Mouse (Mus musculus): ENCODE measurements around the gene Abhd14b. TPM values are rescaled to one million over a fixed set of nuclear protein-coding genes. Genes with fewer than 3 reads are reported as not detected.

The Abhd14b gene
- polyA plus RNA-seq, 1 experiment from 2014 or later = 9.4 TPM

DNA sequence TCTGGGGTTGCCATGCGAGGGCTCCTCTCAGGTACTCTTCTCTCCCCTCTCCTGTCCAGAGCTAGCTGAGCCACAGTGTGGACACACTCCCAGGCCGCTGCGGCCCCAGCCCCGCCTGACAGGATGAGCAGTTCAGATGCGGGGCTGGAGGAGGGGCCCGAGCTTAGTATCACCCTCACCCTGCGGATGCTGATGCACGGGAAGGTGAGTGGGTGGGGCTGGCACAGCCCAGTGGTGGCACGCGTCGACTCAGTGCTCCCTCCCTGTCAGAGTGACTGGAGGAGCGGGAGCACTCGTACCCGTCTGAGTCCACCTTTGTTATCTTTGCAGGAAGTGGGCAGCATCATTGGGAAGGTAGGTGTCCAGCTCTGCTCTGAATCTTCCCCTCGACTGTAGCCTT, 12.7 kb downstream of the Abhd14b start:
- no peak for DNase-seq (ENCODE audit: low spot score)

DNA sequence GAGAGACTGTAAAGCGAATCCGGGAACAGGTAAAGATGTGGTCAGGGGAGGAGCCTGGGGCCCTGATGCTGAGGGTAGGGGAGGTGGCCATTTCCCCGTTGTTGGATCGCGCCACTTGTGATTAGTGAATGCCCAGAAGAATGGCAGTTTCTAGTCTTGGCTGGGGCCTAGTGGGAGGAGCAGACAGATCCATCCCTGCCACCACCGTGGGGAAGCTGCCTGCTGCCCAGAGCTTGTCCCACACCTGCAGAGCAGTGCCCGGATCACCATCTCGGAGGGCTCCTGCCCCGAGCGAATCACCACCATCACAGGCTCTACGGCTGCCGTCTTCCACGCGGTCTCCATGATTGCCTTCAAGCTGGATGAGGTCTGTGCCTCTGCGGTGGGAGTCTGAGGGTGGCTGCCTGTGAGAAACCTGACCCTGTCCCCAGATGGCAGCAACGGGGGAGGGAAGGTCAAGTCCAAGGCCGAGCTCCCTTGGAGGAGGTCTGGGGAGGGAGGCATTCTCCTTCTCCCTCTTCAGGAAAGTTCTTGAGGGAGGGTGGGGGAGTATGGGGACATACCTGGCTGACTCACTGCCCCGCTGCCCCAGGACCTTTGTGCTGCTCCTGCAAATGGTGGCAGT, 13.3 kb downstream of the Abhd14b start:
- DNase-seq (ENCODE audit: low spot score) = no peak

DNA sequence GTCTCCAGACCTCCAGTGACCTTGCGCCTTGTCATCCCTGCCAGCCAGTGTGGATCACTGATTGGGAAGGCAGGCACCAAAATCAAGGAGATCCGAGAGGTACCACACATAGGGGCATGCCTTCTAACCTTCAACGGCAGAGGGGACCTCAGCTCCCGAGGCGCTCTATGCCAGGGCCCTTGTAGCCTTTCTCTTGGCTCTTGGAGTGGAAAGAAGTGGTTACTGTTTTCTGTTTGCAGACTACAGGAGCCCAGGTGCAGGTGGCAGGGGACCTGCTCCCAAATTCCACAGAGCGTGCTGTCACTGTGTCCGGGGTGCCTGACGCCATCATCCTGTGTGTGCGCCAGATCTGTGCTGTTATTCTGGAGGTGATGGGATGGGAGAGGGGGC, 13.8 kb downstream of the Abhd14b start:
- no peak for DNase-seq (ENCODE audit: low spot score)

DNA sequence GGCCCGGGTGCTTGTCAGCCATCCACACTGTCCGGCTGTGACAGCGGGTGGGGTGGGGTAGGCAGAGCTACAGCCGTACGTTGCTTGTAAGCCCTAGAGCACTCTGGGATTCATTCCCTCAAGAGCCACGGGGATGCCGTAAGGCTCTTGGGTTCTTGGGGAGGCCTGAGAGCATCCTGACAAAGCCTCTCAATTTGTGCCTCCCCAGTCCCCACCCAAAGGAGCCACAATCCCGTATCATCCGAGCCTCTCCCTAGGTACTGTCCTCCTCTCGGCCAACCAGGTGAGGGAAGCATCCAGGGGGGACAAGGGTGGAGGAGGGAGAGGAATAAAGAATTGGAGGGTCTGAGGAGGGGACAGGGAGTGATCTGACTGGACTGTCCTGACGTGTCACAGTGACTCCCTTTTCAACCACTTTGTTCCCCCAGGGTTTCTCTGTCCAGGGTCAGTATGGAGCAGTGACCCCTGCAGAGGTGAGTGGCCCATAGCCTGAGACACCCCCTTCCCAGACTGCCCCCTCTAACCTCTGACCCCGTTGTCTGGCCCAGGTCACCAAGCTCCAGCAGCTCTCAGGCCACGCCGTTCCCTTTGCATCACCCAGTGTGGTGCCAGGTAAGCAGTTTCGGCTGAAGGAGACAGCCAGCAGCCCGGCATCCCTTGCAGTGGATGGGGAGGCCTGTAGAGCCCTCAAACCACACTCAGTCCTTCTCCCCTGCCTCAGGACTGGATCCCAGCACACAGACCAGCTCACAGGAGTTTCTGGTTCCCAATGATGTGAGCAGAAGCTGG, 14.6 kb downstream of the Abhd14b start:
- DNase-seq (ENCODE audit: low spot score) = no peak

DNA sequence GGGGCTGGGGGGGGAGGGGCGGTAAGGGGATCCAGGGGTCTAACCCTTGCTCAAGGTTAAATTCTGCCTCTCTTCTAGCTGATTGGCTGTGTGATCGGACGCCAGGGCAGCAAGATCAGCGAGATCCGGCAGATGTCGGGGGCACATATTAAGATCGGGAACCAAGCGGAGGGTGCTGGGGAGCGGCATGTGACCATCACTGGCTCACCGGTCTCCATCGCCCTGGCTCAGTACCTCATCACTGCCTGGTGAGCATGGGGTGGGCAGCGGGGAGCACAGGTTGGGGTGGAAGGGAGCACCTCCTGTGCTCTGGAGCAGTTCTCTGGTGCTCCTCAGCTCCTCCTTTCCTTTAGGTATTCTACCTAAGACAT, 15.2 kb downstream of the Abhd14b start:
- DNase-seq (ENCODE audit: low spot score) = no peak

DNA sequence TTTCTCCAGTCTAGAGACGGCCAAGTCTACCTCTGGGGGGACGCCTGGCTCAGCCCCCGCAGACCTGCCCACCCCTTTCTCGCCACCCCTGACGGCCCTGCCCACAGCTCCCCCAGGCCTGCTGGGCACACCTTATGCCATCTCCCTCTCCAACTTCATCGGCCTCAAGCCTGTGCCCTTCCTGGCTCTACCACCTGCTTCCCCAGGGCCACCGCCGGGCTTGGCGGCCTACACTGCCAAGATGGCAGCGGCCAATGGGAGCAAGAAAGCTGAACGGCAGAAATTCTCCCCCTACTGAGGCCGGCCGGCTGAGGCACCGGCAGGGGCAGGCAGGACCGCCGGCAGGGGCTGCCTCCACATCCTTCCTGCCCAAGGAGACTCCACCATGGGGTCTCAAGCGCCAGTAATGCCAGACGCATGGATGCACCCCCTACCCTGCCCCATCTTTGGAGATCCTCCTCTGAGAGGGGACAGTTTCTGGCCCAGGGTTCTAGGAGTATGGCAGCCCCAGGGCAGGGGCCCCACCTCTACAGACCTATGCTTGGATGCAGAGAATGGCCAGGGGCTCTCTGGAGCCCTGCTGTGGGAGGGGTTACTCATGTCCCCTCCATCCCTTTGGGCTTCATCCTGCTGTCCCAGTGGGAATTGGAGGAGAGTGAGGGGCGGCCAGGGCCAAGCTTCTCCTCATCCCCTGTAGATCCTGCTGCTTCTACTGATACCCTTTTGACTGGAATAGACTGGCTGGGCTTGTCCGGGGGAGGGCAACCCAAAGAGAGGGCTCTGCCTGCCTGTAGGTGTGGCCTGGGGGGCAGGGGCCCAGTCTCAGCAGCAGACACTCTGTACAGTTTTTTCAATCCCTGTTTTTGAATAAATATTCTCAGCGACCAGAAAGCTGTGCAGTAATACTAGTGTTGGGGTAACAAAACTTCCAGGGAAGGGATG, 16.1 kb downstream of the Abhd14b start:
- DNase-seq (ENCODE audit: low spot score) = no peak

DNA sequence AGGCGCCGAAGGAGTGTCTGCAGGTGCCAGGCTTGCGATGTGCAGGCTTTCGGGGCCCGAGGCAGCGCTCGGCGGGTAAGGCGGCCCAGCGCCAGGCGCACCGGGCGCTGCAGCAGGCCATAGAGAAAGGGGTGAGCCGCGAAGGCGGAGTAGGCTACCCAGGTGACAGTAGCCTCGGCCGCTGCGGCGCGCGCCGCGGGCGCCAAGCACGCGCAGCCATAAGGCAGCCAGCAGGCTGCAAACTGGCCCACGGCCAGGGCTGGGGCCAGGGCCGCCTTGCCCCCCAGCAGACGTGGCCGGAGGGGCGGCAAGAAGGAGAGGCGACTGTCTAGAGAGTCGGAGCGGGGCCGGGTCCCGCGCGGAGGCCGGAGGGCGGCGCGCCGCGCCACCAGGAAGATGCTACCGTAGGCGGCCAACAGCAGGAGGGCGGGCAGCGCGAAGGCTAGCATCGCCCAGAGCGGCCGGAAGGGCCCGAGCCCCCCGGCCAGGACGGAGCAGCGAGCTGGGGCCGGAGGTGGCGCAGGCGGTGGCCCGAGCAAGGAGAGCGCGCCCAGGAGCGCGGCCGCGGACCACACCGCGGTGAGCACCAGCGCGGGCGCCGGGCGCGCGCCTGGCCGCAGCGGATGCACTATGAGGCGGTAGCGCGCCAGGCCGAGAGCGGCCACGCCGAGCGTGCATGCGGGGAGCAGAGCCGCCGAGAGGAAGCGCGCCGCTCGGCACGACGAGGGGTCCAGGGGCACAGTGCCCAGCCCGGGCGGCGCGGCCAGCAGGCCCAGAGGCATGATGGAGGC, 17.7 kb downstream of the Abhd14b start:
- DNase-seq (ENCODE audit: low spot score) = peak; percentile 21

DNA sequence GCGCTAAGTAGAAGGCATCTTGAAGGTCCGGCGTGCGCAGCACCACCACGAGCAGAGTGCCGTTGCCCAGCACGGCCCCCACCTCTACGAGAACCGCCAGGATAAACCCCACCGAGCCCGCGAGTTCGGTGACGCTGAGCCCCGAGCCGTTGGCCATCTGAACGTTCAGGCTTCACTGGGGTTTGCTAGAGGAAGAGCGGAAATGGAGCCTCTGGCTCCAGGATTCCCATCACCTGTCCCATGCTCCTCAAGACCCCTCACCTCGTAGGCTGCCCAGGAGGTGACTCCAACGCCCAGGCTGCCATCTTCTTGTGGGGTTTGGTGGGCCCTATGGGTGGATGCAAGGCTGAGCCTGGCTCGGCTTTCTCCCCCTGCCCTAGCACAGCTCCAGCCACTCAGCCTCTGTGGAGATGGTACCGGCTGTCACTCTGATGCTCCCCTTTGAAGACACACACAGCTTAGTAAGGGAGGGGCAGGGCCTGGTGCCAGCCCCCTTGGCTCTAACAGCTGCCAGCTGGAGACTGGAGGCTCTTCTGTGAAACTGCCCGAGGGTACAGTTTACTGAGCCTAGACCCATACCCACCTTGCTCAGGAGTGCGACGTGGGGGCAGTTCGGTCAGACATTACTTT, 18.4 kb downstream of the Abhd14b start, which contains the start of gene Gpr62:
Gene Gpr62 (minus strand): TSS at position 368 of the 630 bp plus-strand sequence.
- no peak for DNase-seq (ENCODE audit: low spot score)

DNA sequence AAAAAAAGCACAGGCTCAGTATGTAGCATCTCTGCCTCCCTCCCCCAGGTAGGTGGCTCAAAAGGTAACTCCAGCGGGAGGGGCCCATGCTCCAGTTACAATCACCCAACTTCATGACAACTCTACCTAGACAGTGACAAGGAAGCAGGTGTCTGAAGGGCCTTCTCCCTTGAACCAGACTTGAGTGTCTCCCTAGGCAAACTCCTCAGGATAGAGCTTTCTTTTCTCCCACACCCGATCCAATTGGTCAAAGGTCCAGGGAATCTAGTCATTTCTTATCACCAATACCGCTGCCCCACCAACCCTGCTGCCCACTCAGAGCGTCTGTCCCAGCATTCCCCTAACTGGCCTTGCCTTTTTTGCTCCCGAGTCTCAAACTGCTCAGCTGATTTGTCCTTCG, 19.5 kb downstream of the Abhd14b start:
- no peak for DNase-seq (ENCODE audit: low spot score)

DNA sequence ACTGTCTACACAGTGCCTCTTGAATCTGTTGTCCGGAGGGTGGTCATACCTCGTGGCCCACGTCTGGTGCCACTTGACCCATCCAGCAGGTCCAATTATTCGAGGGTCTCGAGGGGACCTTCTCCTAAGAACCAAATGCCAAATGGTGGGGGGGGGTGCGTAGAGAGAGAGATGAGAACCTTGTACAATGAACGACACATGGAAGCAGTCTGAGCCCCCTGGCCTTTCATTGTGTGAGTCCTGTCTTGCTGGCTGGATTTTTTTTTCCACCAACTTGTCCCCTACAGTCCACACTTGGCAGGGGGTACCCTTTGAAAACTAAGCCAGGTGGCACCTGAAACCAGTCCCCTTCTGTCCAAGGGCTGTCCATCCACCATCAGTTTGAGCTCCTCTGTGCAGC, 20.5 kb downstream of the Abhd14b start:
- no peak for DNase-seq (ENCODE audit: low spot score)

DNA sequence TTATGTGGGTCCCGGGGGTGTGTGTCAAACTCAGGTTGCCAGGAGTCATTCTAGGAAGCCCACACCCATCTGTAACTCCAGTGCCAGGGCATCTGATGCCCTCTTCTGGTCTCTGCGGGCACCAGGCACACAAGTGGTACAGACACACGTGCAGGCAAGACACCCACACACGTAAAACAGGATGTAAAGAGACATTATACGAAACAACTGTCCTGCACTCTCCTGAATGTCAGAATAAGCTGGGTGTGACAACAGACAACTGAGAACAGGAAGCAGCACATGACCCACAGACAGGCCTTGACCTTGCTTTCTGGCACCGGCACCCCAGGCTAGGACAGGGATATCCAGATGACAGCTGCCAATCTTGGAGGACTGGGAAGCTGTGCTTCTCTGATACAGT, 22.1 kb downstream of the Abhd14b start:
- DNase-seq (ENCODE audit: low spot score) = no peak

DNA sequence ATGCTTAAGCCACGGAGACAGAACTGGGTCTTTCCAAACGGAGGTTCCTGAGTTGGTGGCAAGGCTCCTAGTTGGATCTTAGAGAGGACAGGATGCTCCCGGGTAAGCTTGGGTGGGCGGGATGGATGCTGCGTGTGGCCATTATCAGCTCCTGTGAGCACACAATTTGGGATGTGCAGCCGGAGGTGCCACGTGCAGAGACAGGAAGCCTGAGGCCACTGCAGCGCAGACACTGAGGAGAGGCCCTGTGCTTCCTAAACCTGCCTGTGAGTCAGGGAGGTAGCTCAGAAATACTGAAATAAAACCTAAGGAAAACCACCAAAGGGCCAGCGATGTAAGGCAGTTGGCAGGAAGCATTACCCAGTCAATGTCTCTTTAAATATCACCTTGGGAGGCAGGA, 22.5 kb downstream of the Abhd14b start:
- DNase-seq (ENCODE audit: low spot score) = no peak

DNA sequence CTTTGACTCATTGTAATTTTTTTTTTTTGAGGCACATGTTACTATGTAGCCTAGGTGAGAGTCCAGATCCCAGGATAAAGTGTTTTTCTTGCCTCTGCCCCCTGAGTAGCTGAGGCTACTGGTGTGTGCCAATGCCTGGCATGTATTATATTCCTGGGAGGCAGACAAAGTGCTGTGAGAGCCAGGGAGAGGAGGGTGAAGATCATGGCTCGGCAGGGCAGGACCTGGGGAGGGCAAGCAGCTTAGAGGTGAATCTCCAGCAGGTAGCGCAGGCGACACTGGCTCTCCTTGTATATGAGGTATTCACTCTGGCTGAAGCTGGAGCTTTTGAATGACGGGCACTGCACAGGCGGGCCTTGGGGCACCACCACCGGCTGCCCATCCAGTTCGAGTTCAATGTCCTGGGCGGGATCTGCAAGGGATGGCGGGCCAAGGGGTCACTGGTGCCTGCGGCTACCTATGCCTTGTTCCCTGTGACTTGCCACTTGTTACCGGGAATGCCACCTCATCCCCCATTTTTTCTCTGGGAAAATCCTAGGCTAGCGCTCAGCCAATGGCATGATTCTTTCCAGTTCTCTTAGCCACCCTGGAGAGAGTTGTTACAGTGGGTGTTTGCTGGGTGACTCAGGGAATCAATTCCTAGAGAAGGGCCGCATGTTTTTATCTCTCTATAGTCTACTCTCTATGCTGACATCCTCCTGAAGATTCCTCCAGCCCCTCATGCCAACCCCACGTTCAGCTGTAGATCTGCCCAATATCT, 23.9 kb downstream of the Abhd14b start:
- DNase-seq (ENCODE audit: low spot score) = no peak

DNA sequence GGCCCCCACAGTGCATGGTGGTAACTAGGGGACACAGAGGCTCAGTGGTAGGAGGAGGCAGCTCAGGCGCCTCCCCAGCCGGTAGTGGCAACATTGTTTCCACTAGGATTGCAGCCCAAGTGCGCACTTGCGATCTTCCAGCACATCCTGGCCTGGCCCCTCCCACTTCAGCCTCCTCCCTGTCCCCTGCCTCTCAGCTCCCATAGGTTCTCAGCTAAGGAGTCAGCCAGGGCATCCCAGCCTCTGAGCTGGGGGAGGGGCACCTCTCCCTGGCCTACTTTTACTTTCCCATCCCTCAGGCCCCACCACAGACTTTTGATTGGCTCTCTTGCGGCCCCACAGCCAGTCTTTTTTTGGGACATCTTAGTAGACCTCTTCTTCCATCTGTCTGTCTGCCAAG, 24.6 kb downstream of the Abhd14b start:
- no peak for DNase-seq (ENCODE audit: low spot score)

DNA sequence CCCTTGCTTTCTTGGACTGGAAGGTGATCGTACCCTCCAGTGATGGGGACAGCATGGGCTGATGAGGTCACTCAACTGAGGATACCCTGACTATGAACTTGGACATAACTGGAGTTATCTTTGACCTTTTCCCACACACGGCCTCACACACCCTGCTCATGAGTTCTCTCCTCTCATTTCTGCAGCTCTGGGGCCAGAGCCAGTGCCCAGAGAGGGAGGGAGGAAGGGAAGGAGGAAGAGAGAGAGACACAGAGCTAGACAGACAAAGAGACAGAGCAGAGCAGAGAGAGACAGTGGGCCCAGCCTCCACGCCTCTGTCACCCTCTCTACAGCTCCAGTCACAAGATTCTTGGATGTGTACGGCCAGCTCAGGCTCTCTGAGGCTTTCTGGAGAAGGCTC, 25.1 kb downstream of the Abhd14b start:
- no peak for DNase-seq (ENCODE audit: low spot score)

DNA sequence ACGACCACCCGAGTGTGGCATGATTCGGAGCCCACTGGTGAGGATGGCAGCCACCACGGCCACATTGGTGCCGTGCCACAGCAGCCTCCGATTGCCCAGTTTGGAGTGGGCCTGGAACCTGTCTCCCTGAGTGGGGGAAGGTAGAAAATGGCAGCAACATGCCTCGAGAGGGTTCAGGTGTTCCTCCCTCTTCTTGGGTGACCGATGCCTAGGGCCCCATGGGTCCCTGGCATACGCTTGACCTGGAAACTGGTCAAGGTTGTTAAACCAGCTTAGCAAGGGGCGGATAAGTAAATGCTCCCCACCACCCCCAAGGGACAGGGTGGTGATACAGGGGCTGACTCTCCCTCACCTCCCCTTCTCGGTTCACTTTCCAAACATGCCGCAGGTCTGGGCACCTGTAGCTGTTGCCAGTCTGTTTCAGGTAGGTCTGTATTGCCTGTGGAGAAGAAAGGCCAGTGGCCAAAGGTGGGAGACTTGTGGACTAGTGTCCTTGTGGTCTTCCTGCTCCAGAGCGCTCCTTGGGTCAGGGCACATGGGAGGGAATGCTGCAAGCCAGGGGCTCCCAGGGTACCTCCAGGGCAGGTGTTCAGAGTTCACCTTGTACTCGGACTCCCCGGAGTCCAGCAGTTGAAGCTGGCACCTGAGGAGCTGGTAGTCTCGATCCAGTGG, 26.0 kb downstream of the Abhd14b start:
- no peak for DNase-seq (ENCODE audit: low spot score)

DNA sequence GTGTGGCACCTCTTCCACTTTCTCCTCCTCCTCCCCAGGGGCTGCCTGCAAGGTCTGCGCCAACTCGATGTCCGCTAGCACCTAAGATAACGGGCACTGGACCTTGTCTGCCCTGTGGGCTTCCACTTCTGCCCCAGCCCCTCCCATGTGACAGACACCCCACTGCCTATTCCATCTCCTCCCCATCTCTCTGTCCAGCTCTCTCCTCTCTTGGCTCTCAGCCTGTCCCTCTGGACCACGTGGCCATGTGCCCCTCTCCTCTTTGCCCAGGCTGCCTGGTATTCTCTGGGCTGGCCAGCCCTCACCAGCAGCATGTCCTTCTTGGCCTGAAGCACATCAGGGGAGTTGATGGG, 26.5 kb downstream of the Abhd14b start:
- no peak for DNase-seq (ENCODE audit: low spot score)

DNA sequence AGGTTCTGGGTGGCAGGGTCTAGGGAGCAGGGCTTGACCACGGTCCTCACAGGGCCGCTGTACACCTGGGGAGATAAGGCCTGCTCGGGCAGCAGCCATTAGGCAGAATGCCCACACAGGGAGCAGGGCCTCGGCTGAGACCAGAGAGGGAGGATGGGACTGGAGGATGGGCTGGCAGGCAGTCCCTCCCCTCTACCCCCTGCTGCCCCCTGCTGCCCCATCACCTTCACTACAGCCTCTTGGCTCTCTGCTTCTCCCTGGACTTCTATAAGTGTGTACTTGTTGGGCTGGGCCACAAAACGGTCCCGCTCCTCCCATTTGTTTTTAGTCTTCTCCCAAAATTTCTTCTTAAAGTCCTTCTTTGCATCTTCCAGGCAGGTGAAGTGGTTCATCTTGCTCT, 27.2 kb downstream of the Abhd14b start:
- DNase-seq (ENCODE audit: low spot score) = peak; percentile 60

DNA sequence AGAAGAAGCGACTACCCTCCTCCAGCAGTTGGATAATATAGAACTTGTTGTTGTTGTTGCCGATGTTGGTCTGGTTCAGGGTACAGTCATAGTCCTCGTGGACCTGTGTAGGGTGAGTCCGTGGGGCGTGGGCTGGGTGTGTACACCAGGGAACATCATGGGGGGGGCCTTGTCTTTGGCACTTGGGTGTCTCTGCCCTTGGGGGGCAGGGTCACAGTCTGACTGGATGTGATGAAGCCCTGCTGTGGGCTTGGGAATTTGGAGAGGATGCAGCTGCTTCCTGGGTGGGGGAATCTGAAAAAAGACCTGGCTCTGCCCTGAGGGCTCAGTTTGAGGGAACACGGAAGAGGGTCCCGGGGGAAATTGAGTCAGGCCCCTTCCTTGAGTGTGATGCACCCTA, 27.8 kb downstream of the Abhd14b start:
- DNase-seq (ENCODE audit: low spot score) = no peak

DNA sequence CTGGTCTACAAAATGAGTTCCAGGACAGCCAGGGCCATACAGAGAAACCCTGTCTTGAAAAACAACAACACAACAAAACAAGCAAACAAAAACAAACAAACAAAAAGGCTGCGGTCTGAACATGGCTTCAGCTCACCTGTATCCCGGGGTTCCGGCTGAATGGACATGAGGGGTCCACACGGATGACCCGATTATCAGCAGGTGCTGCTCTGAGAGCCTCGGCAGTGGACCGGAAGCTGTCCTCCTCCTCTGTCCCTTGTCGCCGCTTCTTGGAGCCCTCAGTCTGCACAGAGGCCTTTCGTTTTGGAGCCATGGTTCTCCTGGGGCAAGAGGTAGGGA, 28.4 kb downstream of the Abhd14b start, which contains the start of gene Rrp9:
Gene Rrp9 (plus strand): TSS at position 301 of the 339 bp plus-strand sequence.
- no peak for DNase-seq (ENCODE audit: low spot score)

Measured in thymus, postnatal 0 days (tissue).